Mouse (Mus musculus) olfactory bulb, adult 2 months (tissue): ENCODE measurements around the gene Rnf220. TPM values are rescaled to one million over a fixed set of nuclear protein-coding genes. Genes with fewer than 3 reads are reported as not detected.

ENCODE experiments used
- H3K27ac ChIP-seq: fragments of 200-500 bp; 2 replicates; pipeline ENCODE4 v1.5.1; 2012; ENCODE audit warnings: low read depth, low read length; ENCODE audit not compliant: insufficient read depth
- H3K4me1 ChIP-seq: fragments of 200-500 bp; 2 replicates; pipeline ENCODE4 v1.6.1; 2012; ENCODE audit warnings: low read length; ENCODE audit not compliant: control insufficient read depth, insufficient read depth
- H3K4me3 ChIP-seq: fragments of 200-500 bp; 2 replicates; pipeline ENCODE4 v1.5.1; 2012; ENCODE audit warnings: mild to moderate bottlenecking, low read depth, low read length, moderate library complexity; ENCODE audit not compliant: insufficient read depth
- CTCF ChIP-seq: fragments of 200-500 bp; IDR thresholded peaks from 2 replicates; pipeline ENCODE4 v1.5.1; 2012; ENCODE audit warnings: low read depth, mild to moderate bottlenecking, low read length, moderate library complexity; ENCODE audit not compliant: insufficient read depth
- POLR2A ChIP-seq: fragments of 200-500 bp; IDR thresholded peaks from 2 replicates; pipeline ENCODE4 v1.6.1; 2012; ENCODE audit warnings: mild to moderate bottlenecking, low read depth, low read length, moderate library complexity; ENCODE audit not compliant: insufficient read depth
- WGBS: fragments of 180-500 bp; shearing (Covaris S2); methylation state at CpG from one replicate; pipeline ENCODE4 v1.1.7; 2018; 5-methylcytosine and 5-hydroxymethylcytosine counted together
- polyA plus RNA-seq: library from polyadenylated mRNA; stranded (reverse); fragments of >200 nt; gene quantifications from 2 replicates; pipeline ENCODE4 v1.2.4, GENCODE M21; 2012; ENCODE audit warnings: low replicate concordance; ENCODE audit not compliant: missing spikeins, insufficient read depth, insufficient read length

Gene Rnf220
- polyA plus RNA-seq, 1 experiment, result not detected

DNA sequence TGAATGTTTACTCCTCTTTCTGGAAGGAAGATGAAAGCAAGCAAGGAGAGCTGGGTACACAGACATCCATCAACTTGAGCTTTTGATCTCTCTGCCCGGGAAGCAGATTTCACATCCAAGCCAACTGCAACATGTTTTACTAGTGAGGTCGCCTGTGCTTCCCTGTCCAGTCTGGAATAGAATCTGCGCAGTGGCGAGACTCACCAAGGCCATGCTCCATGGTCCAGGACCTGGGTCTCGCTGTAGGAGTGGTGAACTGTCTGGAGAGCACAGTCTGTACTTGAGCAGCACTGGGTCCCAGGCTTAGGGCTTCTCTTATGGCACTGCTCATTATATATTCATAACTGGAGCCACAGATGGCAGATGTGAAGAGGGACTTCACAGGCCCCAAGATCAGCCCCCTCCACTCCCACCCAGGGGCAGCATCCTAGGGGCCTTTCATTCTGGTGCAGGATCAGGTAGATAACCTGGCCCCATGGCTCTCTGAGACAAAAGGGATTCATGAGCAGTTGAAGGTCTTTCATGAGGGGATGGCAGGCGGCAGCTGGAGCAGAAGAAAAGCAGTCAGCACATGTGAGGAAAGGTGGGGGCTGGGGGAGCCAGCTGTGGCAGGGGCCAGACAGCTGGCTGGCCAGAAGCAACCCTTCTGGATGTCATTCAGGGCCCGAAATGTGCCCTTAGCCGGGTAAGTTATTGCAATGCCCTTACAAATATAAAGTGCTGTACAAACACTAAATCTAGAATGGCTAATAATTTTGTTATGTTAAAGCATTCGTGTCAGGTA is 30.5 kb upstream of the Rnf220 start:
- no peak overlapping the region for H3K4me3 ChIP-seq
- no peak for TF ChIP-seq POLR2A
- no peak for TF ChIP-seq CTCF
- no peaks in the 10 kb centered on the region for H3K4me1 ChIP-seq
- no peak overlapping the region for H3K27ac ChIP-seq
- WGBS, result 80% methylated on average over 9 of the region's 9 CpGs

DNA sequence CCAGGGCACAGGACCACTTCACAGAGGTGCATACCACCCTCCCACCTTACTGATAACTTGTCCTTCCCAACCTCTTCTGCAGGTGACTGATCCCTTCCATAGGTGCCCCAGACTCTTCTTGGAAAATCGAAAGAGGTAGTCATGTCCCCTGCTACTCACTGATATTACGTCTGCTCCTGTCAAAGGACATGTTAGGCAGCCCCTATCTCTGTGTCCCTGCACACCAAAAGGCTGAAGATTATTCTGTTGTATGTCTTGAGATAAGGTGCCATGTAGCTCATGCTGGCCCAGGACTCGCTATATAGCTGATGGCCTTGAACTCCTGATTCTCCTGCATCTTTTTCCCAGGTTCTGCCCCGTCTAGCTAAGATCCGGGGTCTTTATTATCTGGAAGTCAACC is 29.1 kb upstream of the Rnf220 start:
- no peak for TF ChIP-seq CTCF
- no peak for TF ChIP-seq POLR2A
- WGBS, result 92% methylated on average over 5 of the region's 5 CpGs
- no peak overlapping the region for H3K27ac ChIP-seq

DNA sequence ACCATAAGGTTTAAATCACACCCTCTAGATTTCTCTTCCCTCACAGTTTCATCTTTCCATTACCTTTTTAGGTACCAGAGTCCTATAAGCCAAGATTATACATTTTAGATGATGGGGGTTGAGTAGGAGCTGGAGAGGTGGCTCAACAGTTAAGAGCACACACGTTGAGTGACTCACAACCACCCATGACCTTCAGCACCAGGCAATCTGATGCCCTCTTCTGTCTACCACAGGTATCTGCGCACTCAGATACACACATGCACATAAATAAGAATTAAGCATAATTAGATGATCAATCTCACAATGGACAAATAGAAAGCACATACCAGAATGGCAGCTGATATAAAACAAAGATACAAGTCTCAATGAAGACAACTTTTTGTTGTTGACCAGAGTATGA is 24.5 kb upstream of the Rnf220 start:
- H3K27ac ChIP-seq, result no peak overlapping the region
- WGBS, result 60% methylated on average over 2 of the region's 2 CpGs
- TF ChIP-seq CTCF, result no peak
- TF ChIP-seq POLR2A, result no peak

More for the DNA sequence above, 29.1 kb upstream of the Rnf220 start:
- H3K4me1 ChIP-seq, result no peaks in the 10 kb centered on the region
- no peak overlapping the region for H3K4me3 ChIP-seq

DNA sequence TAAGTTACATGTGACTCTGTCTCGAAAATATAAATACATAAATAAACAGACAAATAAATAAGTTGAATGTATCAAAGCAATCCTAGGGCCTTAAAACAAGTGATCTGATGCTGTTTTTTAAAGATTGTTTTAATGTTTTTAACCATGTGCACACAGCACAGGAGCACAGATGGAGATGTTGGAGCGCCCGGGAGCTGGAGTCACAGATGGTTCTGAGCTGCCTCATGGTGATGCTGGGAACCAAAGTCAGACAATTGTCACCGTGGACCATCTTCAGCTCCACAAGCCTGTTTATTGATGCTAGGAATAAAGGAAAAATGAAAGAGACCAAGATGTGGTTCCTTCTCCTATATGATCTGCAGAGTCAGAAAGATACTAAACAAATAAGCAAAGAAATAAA is 21.4 kb upstream of the Rnf220 start:
- H3K4me1 ChIP-seq, result no peaks in the 10 kb centered on the region
- no peak overlapping the region for H3K27ac ChIP-seq
- WGBS, result 94% methylated on average over 4 of the region's 4 CpGs
- TF ChIP-seq POLR2A (no peak), CTCF (no peak)
- no peak overlapping the region for H3K4me3 ChIP-seq

More for the DNA sequence above, 24.5 kb upstream of the Rnf220 start:
- H3K4me3 ChIP-seq, result no peak overlapping the region
- no peaks in the 10 kb centered on the region for H3K4me1 ChIP-seq

DNA sequence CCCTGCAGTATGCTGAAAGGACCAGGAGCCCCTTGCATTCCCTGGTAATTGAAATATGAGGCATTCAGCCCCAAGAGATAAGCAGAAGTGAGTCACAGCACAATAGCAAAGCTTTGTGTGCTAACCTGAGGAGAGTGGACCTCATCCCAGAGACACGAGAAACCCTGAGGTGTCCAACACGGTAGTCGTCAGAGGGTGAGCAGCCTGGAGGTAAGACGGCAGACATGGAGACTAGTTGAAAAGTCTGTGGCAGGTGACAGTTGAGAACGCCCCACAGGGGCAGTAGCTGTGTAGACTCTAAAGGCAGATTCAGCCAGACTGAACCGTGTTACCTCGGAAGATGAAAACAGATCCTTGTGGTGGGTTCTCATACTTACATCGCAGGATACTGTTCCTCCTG is 2.2 kb upstream of the Rnf220 start:
- Histone ChIP-seq H3K27ac (no peak overlapping the region), H3K4me3 (no peak overlapping the region), H3K4me1 (peaks cover 27% of the 10 kb centered on the region)
- WGBS, result 95% methylated on average over 8 of the region's 8 CpGs
- TF ChIP-seq POLR2A, result no peak
- TF ChIP-seq CTCF, result no peak

DNA sequence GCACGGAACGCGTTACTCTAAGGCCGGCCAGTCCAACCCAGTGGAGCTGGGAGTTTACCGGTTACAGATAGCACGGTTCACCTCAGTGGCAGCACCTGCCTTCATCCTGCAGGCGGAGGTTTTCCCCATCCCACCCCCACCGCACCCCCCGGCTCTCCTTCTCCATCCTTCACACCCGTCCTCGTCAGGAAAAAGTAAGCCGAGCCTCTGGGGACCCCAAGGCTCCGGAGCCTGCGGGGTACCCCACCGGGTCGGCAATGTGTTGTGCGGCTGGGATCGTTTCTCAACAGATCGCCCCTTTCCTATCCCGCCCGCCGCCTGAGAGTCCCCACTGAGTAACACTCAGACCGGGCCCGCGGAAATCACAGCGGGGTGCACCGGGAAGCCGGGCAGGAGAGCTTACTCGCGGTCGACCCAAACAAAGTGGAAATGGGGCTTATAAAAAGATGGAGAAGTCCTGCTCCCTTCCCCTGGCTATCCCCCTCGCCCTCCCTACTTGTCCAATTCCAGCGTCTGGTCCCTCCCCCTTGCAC is 917 bp downstream of the Rnf220 start:
- 2% methylated on average over 33 of the region's 33 CpGs for WGBS
- TF ChIP-seq CTCF, result no peak
- TF ChIP-seq POLR2A, result no peak
- Histone ChIP-seq H3K4me3 (peak overlapping the region; percentile 30), H3K27ac (no peak overlapping the region), H3K4me1 (peaks cover 29% of the 10 kb centered on the region)

DNA sequence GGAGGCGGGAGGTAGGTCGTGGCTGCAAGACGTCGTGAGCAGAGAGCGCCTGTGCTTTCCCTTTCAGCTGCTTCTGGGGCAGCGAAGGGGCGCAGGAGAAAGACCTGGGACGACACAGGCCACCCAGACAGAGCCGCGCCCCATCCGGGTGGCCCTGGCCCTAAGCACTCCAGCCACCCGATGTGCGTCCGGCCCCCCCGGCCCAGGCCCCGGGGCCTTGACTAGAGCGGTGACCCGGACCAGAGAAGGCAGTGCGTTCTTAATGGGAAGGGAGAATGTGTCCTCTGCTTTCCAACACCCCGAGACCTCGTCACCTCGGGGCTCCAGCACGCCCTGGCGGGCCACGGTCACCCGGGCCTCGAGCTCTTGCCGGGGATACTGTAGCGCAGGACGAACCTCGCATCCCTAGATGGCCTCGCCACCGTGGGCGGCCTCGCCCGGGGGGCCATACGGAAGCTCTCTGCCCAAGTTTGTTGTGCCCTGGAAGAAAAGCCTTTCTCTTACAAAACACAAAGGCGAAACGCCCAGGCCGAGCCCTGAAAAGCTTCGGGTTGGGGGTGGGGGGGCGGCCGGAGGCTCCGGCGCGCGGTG is 1.8 kb downstream of the Rnf220 start:
- WGBS, result 2% methylated on average over 47 of the region's 47 CpGs
- TF ChIP-seq POLR2A (no peak), CTCF (no peak)
- peak overlapping the region; percentile 27 for H3K4me3 ChIP-seq
- peaks cover 29% of the 10 kb centered on the region for H3K4me1 ChIP-seq
- H3K27ac ChIP-seq, result no peak overlapping the region

DNA sequence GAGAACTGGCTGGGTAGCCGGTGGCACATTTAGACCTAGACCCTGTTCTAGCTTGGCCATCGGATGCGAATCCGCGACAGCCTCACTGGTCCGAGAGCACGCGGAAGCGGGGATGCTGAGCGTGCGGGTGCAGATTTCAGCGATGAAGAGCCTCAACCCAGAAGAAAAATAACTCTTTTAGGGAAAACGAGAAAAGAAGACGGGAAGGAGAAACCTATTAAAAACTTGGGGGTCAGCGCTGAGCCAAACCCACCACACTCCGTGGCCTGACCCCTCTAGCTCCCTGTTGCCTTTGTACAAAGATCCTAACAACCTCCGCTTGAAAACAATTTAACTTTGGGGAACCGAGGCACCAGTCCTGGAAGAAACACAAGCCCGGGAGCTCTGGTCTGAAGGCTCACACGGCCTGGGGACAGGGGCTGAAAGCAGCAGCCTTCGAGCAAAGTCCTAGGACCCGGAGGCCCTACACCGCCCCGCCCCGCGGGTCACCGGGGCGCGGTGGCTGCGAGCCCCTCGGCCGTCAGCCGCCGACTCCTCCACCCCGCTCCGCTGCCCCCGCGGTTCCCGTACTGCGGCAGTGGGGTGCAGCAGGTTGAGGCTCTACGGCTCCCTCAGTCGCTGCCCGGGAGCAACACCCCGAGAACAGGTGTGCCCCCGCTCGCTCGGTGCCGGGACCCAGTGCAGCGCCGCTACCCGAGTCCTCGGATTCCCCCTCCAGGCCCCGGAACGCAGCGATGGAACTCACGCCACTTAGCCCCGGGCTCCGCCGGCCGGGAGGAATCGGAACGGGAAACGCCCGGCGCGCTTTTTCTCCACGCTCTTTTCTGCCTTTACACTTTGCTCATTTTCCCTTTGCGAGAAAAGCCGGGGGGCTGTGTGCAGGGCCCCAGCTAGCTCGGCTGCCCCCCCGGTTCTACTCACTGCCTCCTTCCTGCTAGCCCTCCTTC is 2.7 kb downstream of the Rnf220 start:
- no peak overlapping the region for H3K27ac ChIP-seq
- 1% methylated on average over 71 of the region's 71 CpGs for WGBS
- peaks cover 29% of the 10 kb centered on the region for H3K4me1 ChIP-seq
- peak overlapping the region; percentile 27 for H3K4me3 ChIP-seq
- TF ChIP-seq CTCF (no peak), POLR2A (no peak)
